Mouse (Mus musculus) spleen, postnatal 4 days (tissue): ENCODE results near the gene Erv3.
"Not testable (repeated sequence)": the region's sequence is repeated elsewhere in the genome, so short reads cannot be mapped to it uniquely, and the experiment has no call there.

Experiments
- DNase-seq, 2 experiments: peaks; one replicate each; pipeline ENCODE4 v3.0.0; 2022; ENCODE audit warnings: low spot score in 2 of 2

Erv3 gene

GRCm38 (mm10) chr2:131863472-131863871, 3.9 kb upstream of the Erv3 start:
- DNase-seq: no peak

- DNase-seq: no peak
These were observed 3.2 kb upstream of the Erv3 start for GRCm38 (mm10) chr2:131862617-131863275.

GRCm38 (mm10) chr2:131857838-131858237, 1.7 kb downstream of the Erv3 start:
- DNase-seq: no peak

- no peak for DNase-seq
These were observed 5.8 kb downstream of the Erv3 start for GRCm38 (mm10) chr2:131853719-131854118.

GRCm38 (mm10) chr2:131851333-131852092, 8.0 kb downstream of the Erv3 start:
- peak in 1 of 2 experiments; percentile 37 for DNase-seq

- DNase-seq: no peak
These were observed 9.5 kb downstream of the Erv3 start for GRCm38 (mm10) chr2:131850047-131850446.

GRCm38 (mm10) chr2:131847501-131848359, 11.8 kb downstream of the Erv3 start:
- no peak for DNase-seq

GRCm38 (mm10) chr2:131846811-131847210, 12.7 kb downstream of the Erv3 start:
- DNase-seq: no peak

GRCm38 (mm10) chr2:131846132-131846710, 13.3 kb downstream of the Erv3 start:
- DNase-seq: no peak

- DNase-seq: no peak
These were observed 13.9 kb downstream of the Erv3 start for GRCm38 (mm10) chr2:131845671-131846070.

GRCm38 (mm10) chr2:131842568-131842967, 17.0 kb downstream of the Erv3 start:
- no peak for DNase-seq

GRCm38 (mm10) chr2:131841321-131841693, 18.2 kb downstream of the Erv3 start:
- DNase-seq: no peak

- DNase-seq: no peak
These were observed 18.8 kb downstream of the Erv3 start for GRCm38 (mm10) chr2:131840611-131841320.

GRCm38 (mm10) chr2:131834296-131834695, 25.3 kb downstream of the Erv3 start:
- no peak for DNase-seq

- DNase-seq: no peak
These were observed 27.7 kb downstream of the Erv3 start for GRCm38 (mm10) chr2:131831861-131832260.

GRCm38 (mm10) chr2:131830945-131831344, 28.6 kb downstream of the Erv3 start:
- not testable (repeated sequence) for DNase-seq

- DNase-seq: peak; percentile 53 to 72
These were observed 31.3 kb downstream of the Erv3 start for GRCm38 (mm10) chr2:131827999-131828975.

- no peak for DNase-seq
These were observed 32.4 kb downstream of the Erv3 start for GRCm38 (mm10) chr2:131827026-131827687.

GRCm38 (mm10) chr2:131825498-131825897, 34.0 kb downstream of the Erv3 start:
- DNase-seq: peak; percentile 71 to 75

- DNase-seq: no peak
These were observed 35.6 kb downstream of the Erv3 start for GRCm38 (mm10) chr2:131823931-131824330.
